Mouse (Mus musculus): ENCODE data around the gene Cd151.

GRCm38 (mm10) chr7:141506278-141506677 lies 39.1 kb downstream of the Cd151 start:
- no peak for TF ChIP-seq POLR2A (IDR thresholded peaks at IDR 0.05; ENCODE audit: insufficient read depth, low read depth, low read length)
- no peak for TF ChIP-seq CTCF (IDR thresholded peaks at IDR 0.05; ENCODE audit: insufficient read depth, low read depth, low read length)

Measured in olfactory bulb, adult 2 months (tissue).